Mouse (Mus musculus) thymus, adult 2 months (tissue): ENCODE data around the gene Spns2.

Experiments
- CTCF ChIP-seq: fragments of 200-500 bp; IDR thresholded peaks from 2 replicates; pipeline ENCODE4 v1.5.1; 2012; ENCODE audit warnings: mild to moderate bottlenecking, control low read depth, low read length, moderate library complexity, borderline replicate concordance; ENCODE audit not compliant: control insufficient read depth, poor library complexity, insufficient read depth; ENCODE audit errors: extremely low read depth
- POLR2A ChIP-seq: fragments of 200-500 bp; IDR thresholded peaks from 2 replicates; pipeline ENCODE4 v1.6.1; 2012; ENCODE audit warnings: mild to moderate bottlenecking, low read length, control low read depth, moderate library complexity; ENCODE audit not compliant: control insufficient read depth, poor library complexity, insufficient read depth; ENCODE audit errors: extremely low read depth

DNA sequence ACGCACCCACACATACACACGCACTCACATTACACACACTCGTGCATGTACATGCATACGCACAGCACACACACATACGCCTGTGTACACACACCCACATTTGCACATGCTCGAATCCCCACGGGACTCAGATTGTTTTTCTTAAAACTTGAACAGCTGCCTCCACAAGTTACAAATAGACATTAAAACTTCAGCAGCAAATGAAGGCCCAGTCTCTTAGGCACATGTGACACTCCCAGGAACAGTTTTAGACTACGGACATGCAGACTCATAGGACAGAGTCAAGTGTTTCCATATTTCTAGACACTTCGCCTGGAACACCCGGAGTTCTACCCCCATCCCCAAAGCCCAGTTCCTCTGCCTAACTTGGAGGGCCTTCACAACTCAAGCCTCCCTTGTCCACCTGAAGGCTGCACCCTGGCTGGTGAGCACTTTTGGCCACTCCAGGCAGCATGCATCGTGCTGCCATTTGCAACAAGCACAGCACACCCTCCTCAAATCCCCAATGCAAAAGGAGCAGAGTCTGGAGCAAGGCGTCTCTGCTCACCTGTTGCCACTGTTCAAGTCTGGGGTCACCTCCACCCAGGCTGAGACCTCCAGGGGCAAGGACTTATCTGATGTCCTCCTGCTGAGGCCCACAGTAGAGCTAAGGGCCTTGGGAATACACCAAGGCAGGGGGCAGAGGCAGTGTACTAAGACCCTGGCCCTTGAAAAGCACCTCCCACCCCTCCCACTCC, 79.9 kb downstream of the Spns2 start:
- TF ChIP-seq CTCF (no peak), POLR2A (no peak)
